In the genomic region with DNA sequence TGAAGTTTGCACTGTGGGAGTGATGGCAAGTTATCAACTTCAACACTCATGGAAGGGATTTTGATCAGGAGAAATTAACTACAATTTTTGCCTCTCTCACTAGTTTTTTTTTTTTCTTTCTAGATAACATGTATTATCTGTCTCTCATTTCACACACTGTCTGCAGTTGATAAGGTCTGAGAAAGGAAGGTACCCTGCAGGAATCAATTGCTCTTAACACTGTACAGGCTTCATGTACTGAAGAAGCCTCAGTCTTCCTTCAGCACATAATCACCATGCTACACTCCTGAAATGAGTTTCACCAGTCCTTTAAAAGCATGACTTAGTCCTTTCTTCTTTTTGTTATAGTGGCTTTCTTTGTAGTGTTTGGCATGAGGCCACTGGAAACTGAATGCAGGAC, we compare ENCODE assay signal across 18 mouse cellular contexts.
"Had no signal": no experiment of that assay in that cellular context is flagged by ENCODE, and none has a peak within 500 bp of the region (broad histone marks: within the 10 kb centered on the region; RNA-seq: fewer than 3 reads in every experiment).

No protein-coding gene starts in this region.

- H3K27ac ChIP-seq: intestine, embryonic 15.5 days; kidney, postnatal 0 days; limb, embryonic 12.5 days; limb, embryonic 15.5 days; lung, embryonic 15.5 days had no signal

- H3K4me2 ChIP-seq: intestine, embryonic 15.5 days; limb, embryonic 12.5 days; limb, embryonic 15.5 days; lung, embryonic 15.5 days; midbrain, embryonic 11.5 days had no signal

- DNase-seq: kidney, adult 11 months; kidney, adult 8-10 months; kidney, postnatal 36 days; left cerebral cortex, postnatal 4 days; lung, adult 18-20 months; lung, postnatal 10 days; lung, postnatal 36 days; midbrain, embryonic 14.5 days; thymus, adult 2 months; thymus, postnatal 14 days; thymus, postnatal 4 days had no signal

- ATAC-seq: intestine, embryonic 15.5 days had no signal

- H3K9me3 ChIP-seq: intestine, embryonic 15.5 days; limb, embryonic 12.5 days; limb, embryonic 15.5 days; lung, embryonic 15.5 days had no signal

- H3K27me3 ChIP-seq: intestine, embryonic 15.5 days; limb, embryonic 12.5 days; limb, embryonic 15.5 days; lung, embryonic 15.5 days; megakaryocyte, embryonic 14.5 days had no signal

- H3K9ac ChIP-seq: intestine, embryonic 15.5 days; limb, embryonic 12.5 days; limb, embryonic 15.5 days; lung, embryonic 15.5 days had no signal

- H3K4me3 ChIP-seq: intestine, embryonic 15.5 days; limb, embryonic 12.5 days; limb, embryonic 15.5 days; lung, embryonic 15.5 days; megakaryocyte, embryonic 14.5 days had no signal

- H3K36me3 ChIP-seq: intestine, embryonic 15.5 days; limb, embryonic 12.5 days; limb, embryonic 15.5 days; lung, embryonic 15.5 days had no signal

- H3K4me1 ChIP-seq: intestine, embryonic 15.5 days; limb, embryonic 12.5 days; limb, embryonic 15.5 days; megakaryocyte, embryonic 14.5 days had no signal
